Mouse (Mus musculus) heart, adult 2 months (tissue): ENCODE results near the gene Crlf1. TPM values are rescaled to one million over a fixed set of nuclear protein-coding genes. Genes with fewer than 3 reads are reported as not detected.

ENCODE experiments used
- DNase-seq, 2 experiments: peaks; one replicate each; pipeline ENCODE4 v3.0.0; 2021
- H3K27ac ChIP-seq: fragments of 200-600 bp; 2 replicates; pipeline ENCODE4 v1.8.1; 2022
- H3K27me3 ChIP-seq: fragments of 200-500 bp; 2 replicates; pipeline ENCODE4 v1.6.1; 2012; ENCODE audit warnings: mild to moderate bottlenecking, low read length, inconsistent platforms, mixed read lengths; ENCODE audit not compliant: control insufficient read depth, insufficient read depth
- H3K36me3 ChIP-seq: fragments of 200-500 bp; 2 replicates; pipeline ENCODE4 v1.6.1; 2012; ENCODE audit warnings: low read length, inconsistent platforms; ENCODE audit not compliant: control insufficient read depth, insufficient read depth
- H3K4me1 ChIP-seq: fragments of 200-500 bp; 2 replicates; pipeline ENCODE4 v1.6.1; 2011; ENCODE audit warnings: low read length; ENCODE audit not compliant: control insufficient read depth, insufficient read depth
- H3K4me3 ChIP-seq: fragments of 200-600 bp; 2 replicates; pipeline ENCODE4 v1.8.1; 2022
- H3K79me2 ChIP-seq: fragments of 200-500 bp; replicated peaks from 2 replicates; pipeline ENCODE4 v1.6.1; 2012; ENCODE audit warnings: mild to moderate bottlenecking, inconsistent platforms, low read length, moderate library complexity, mixed read lengths; ENCODE audit not compliant: control insufficient read depth, insufficient read depth
- H3K9ac ChIP-seq: fragments of 200-500 bp; 2 replicates; pipeline ENCODE4 v1.6.1; 2012; ENCODE audit warnings: low read depth, mild to moderate bottlenecking, control low read depth, inconsistent platforms, low read length, mixed read lengths
- CTCF ChIP-seq: fragments of 200-600 bp; IDR thresholded peaks from 2 replicates; pipeline ENCODE4 v1.8.1; 2022; ENCODE audit warnings: antibody characterized with exemption, mild to moderate bottlenecking, moderate library complexity
- EP300 ChIP-seq: fragments of 200-500 bp; IDR thresholded peaks from 2 replicates; pipeline ENCODE4 v1.6.1; 2011; ENCODE audit warnings: low read depth, low read length, control low read depth; ENCODE audit not compliant: insufficient read depth
- POLR2A ChIP-seq: fragments of 200-500 bp; IDR thresholded peaks from 2 replicates; pipeline ENCODE4 v1.6.1; 2011; ENCODE audit warnings: mild to moderate bottlenecking, low read depth, low read length, control low read depth; ENCODE audit not compliant: insufficient read depth
- WGBS: fragments of 180-500 bp; shearing (Covaris S2); methylation state at CpG from one replicate; pipeline ENCODE4 v1.1.7; 2018; 5-methylcytosine and 5-hydroxymethylcytosine counted together
- intact Hi-C: fragments of 180-260 bp; cut with DNase I; formaldehyde crosslinking; loops from one replicate; pipeline ENCODE4 v1.15.1; 2025
- polyA plus RNA-seq: library from polyadenylated mRNA; depleted of rRNA; stranded (reverse); fragments of >200 nt; gene quantifications from 2 replicates; pipeline ENCODE4 v1.2.3, GENCODE M21; 2012
- total RNA-seq, 2 experiments: library from RNA; stranded (reverse); gene quantifications; 2 replicates each; pipeline ENCODE4 v1.2.3; 2021

The Crlf1 gene
- total and polyA plus RNA-seq, 3 experiments, result 0.68 to 2.3 (median 0.89) TPM

DNA sequence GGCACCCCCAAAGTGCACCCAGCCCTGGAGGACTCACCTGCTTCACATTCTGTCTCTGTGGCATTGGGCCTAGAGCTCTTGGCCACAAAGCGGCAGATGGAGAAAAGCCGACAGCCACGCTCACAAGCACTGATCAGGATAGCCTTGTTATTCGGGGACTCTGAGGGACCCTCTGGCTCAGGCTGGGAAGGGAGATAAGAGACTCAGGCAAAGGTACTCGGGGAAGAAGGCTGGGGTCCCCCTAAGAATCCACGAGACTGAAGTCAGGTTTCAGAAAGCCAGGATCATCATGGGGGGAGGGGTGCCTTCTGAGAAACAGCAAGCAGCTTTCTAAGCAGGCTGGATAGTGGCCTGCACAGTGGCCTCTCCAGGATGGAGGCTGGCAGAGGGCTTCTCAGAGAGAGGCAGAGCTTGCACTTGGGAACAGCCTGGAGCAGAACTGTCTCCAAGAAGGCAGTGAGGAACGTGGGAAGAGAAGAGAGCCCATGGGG lies 6.7 kb upstream of the Crlf1 start:
- TF ChIP-seq CTCF (no peak), POLR2A (no peak), EP300 (no peak)
- no peak overlapping the region for H3K4me3 ChIP-seq
- no peaks in the 10 kb centered on the region for H3K79me2 ChIP-seq
- peaks cover 17% of the 10 kb centered on the region for H3K27me3 ChIP-seq
- H3K36me3 ChIP-seq, result no peaks in the 10 kb centered on the region
- intact Hi-C loops, result no loop called here
- H3K4me1 ChIP-seq, result peaks cover 6% of the 10 kb centered on the region
- 53% methylated on average over 7 of the region's 7 CpGs for WGBS
- no peak overlapping the region for H3K9ac ChIP-seq
- no peak for DNase-seq
- no peak overlapping the region for H3K27ac ChIP-seq

DNA sequence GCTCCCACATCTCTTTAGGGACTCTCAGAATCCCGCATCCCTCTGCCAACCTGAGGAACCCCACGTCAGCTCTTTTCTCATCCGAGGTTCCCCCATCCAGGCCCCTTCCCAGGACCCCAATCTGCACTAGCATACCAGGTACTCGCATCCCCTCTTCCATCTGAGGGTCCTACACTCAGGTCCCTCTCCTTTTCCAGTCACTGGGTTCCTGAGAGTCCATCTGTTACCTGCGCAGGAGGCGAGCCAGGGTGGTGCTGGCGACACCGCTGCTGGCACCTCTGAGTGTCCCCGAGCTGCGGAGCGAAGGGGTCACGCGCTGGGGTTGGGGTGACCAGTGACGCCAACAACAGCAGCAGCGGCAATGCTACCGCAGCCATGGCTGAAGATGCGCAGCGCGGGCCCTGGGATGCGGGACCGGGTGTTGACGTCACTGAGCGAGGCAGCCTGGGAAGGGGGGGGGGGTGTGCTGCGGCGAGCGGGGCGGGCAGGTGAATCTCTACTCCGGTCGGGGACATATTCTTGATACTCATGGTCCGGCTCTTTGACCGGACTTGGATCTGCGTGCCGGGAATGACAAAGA lies 5.9 kb upstream of the Crlf1 start, which contains the start of gene Tmem59l:
Gene Tmem59l, minus strand, starts transcription at position 418 of the 580 bp plus-strand sequence.
- no peak within 1 kb of the TSS for H3K9ac ChIP-seq
- intact Hi-C loops, result no loop called here

DNA sequence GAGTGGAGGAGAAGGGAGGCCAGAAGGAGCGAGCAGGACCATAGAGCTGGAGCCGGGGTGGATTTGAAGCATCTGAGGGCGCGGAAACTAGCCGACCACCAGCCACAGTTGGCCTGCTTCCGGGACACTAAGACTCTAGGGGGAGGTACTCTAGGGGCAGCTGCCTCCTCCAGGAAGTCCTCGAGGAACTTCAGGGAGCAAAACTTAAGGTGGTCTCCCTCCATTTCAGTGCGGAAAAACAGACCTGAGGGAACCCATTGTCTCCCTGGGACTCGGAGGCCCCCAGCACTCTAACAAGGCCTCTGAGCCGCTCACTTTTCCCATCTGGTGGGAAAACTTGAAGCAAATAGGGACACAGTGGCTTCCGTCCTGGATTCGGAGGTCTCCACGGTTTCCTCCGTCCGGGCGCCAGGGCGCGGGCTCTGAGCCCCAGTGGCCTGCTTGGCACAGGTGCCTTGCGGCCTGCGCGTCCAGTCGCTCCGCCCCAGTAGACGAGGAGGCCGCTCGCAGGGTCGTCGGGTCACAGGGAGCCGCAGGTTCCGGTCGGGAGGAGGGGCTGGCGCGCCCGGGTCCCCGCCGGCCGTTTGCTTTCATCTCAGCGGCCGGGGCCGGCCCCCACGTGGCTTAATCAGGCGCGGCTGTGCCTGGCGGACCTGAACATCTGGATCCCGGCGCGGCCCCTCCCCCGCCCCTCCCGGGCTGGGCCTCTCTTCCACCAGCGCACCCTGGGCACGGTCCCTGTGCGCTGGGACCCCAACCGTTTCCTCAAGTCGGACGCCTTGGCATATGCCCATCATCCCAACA lies 4.8 kb upstream of the Crlf1 start:
- no peak for DNase-seq
- TF ChIP-seq CTCF, result no peak
- no peak for TF ChIP-seq EP300
- TF ChIP-seq POLR2A, result no peak
- WGBS, result 6% methylated on average over 55 of the region's 55 CpGs

More for the DNA sequence above, 5.9 kb upstream of the Crlf1 start, which contains the start of gene Tmem59l:
- H3K79me2 ChIP-seq, result no peaks in the 10 kb centered on the region
- H3K27ac ChIP-seq, result no peak within 1 kb of the TSS
- DNase-seq, result no peak
- no peak for TF ChIP-seq POLR2A
- no peak for TF ChIP-seq CTCF
- no peak for TF ChIP-seq EP300
- 6% methylated on average over 33 of the region's 33 CpGs for WGBS
- peaks cover 6% of the 10 kb centered on the region for H3K4me1 ChIP-seq
- H3K36me3 ChIP-seq, result no peaks in the 10 kb centered on the region
- H3K27me3 ChIP-seq, result peaks cover 17% of the 10 kb centered on the region
- H3K4me3 ChIP-seq, result peak within 1 kb of the TSS; percentile 47

DNA sequence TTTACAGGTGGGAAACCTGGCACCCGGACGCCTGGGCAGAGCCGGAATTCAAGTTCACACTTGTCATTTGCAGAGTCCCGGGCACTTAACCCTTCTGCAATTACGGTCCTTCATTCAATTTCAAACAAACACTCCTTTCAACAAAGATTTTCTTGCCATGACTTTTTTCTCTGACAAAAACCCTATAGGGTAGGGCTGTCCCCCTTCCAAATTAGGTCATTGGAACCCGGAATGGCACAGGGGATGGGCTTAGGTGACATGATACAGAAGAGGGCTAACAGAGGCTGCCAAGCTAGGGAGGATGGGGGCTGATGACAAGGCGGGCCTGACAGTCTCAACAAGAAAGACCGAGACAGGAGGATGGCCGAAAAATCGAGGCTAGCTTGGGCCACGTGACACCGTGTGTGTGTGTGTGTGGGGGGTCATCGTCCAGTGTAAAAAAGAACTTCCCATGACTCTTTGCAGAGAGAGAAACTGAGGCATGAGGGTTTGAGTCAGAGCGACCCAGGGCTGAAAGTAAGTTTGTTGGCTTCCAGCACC lies 4.0 kb upstream of the Crlf1 start:
- Histone ChIP-seq H3K79me2 (no peaks in the 10 kb centered on the region), H3K9ac (no peak overlapping the region), H3K4me1 (peaks cover 6% of the 10 kb centered on the region), H3K4me3 (peak overlapping the region; percentile 39), H3K36me3 (no peaks in the 10 kb centered on the region), H3K27me3 (peaks cover 33% of the 10 kb centered on the region), H3K27ac (no peak overlapping the region)
- 9% methylated on average over 14 of the region's 14 CpGs for WGBS
- TF ChIP-seq EP300 (no peak), CTCF (no peak), POLR2A (no peak)
- intact Hi-C loops, result no loop called here
- DNase-seq, result no peak

More for the DNA sequence above, 4.8 kb upstream of the Crlf1 start:
- no peak overlapping the region for H3K27ac ChIP-seq
- peak overlapping the region; percentile 47 for H3K4me3 ChIP-seq
- H3K27me3 ChIP-seq, result peaks cover 25% of the 10 kb centered on the region
- peaks cover 6% of the 10 kb centered on the region for H3K4me1 ChIP-seq
- peak overlapping the region; percentile 23; the same call in 1 of the 2 replicates for H3K9ac ChIP-seq
- H3K79me2 ChIP-seq, result no peaks in the 10 kb centered on the region
- no peaks in the 10 kb centered on the region for H3K36me3 ChIP-seq
- intact Hi-C loops, result no loop called here

DNA sequence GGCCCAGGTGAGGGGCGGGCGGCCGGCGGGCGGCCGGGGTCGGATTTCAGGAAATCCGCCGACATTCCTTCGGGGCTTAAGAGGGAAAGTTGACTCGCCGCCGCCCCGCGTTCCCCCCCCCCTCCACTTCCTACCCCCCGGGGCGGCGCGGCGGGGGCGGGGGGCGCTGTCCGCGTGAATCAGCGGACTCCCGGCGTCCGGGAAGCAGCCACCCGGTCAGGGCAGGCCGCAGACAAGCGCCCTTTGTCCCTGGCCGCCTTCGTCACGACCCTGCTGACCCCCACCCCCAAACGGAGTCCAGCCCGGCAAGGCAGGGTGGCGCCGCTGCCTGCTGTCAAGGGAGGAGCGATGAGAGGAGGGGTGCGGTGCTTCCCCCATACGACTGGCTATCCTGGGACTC lies 3.4 kb upstream of the Crlf1 start:
- Histone ChIP-seq H3K9ac (0 out of 2 replicates have a peak overlapping the region, but pooled peaks have one; percentile 4), H3K4me3 (peak overlapping the region; percentile 39), H3K27me3 (peaks cover 35% of the 10 kb centered on the region), H3K27ac (no peak overlapping the region), H3K4me1 (peaks cover 6% of the 10 kb centered on the region), H3K79me2 (no peaks in the 10 kb centered on the region), H3K36me3 (no peaks in the 10 kb centered on the region)
- intact Hi-C loops, result no loop called here
- DNase-seq, result no peak
- WGBS, result 4% methylated on average over 37 of the region's 41 CpGs
- TF ChIP-seq POLR2A (no peak), CTCF (no peak), EP300 (no peak)
